Mouse (Mus musculus): ENCODE results near the gene Jmjd8. TPM values are rescaled to one million over a fixed set of nuclear protein-coding genes. Genes with fewer than 3 reads are reported as not detected.
A peak's percentile ranks its signal among the peaks of the same experiment; 100 is the strongest.
"Not testable (repeated sequence)": the region's sequence is repeated elsewhere in the genome, so short reads cannot be mapped to it uniquely, and the experiment has no call there.

The Jmjd8 gene
- total RNA-seq, 2 experiments from 2014 or later, result 89.7 to 107 TPM

DNA sequence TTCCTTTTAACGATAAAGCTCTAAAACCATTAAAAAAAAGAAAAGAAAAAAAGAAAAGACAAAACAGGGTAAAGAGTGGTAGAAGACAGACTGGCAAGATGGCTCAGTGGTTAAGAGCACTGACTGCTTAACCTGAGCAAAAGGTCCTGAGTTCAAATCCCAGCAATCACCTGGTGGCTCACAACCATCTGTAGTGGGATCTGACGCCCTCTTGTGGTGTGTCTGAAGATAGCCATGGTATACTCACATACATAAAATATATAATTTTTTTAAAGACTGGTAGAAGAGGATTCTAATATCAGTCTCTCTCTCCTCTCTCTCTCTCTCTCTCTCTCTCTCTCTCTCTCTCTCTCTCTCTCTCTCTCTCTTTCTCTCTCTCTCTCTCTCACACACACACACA is 21.2 kb upstream of the Jmjd8 start:
- not testable (repeated sequence) for DNase-seq (ENCODE audit: low spot score in 2 of 2)

DNA sequence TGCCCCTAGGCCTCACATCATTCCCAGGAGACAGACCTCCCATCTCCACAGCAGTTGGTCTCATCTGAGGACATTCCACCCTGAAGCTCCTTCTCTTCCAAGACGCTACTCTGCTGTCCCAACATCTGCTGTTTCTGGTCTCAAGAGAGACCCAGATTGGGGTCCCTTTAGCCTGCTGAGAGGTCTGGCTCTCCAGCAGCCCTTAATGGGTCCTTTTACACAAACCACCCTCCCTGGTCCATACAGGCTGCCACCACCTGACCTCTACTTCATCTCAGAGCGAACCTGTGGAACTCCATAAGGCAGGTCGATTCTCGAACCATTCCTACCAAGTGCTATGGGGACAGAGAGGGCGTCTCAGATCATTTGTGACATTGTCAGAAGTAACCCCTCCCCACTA is 20.6 kb upstream of the Jmjd8 start:
- DNase-seq (ENCODE audit: low spot score in 2 of 2), result no peak

DNA sequence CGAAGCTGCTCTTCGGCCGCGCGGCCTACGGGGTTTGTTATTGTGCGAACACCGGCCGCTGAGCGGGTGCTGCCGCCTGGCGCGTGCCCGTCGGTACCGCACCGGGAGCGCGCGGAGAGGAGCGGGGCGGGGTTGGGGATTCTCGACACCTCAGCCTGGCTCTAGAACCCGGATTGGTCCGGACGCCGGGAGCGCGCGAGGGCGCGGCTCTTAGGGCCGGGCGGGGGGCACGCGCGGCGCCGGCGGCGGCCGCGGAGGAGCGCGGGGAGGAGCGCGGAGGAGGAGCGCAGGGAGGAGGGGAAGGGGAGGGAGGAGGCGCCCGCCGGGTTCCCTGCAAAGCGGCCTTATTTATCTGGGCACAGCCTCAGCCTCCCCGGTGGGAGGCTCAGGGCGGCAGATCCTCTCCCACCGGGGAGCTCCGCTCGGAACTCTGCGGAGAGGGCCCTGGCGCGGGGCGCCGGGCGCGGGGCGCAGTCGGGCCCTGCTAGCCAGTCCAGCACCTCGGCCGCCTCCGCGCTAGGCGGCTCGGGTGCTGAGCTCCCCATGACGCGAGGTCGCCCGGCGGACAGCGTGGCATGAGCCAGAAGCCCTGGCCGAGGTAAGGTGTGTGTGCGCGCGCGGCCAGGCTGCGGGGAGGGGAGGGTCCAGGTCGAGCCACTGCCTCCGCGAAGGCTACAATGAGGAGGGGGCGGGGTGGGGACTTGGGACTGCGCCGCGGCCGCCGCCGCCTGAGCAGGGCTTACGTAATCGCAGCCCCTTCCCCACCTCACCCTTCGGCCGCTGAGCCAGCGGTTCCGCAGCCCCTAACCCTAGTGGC is 19.7 kb upstream of the Jmjd8 start, which contains the start of gene Fbxl16:
Gene Fbxl16 (plus strand): TSS at position 297 of the 817 bp plus-strand sequence.
- peak; percentile 78 to 83 for DNase-seq (ENCODE audit: low spot score in 2 of 2)

DNA sequence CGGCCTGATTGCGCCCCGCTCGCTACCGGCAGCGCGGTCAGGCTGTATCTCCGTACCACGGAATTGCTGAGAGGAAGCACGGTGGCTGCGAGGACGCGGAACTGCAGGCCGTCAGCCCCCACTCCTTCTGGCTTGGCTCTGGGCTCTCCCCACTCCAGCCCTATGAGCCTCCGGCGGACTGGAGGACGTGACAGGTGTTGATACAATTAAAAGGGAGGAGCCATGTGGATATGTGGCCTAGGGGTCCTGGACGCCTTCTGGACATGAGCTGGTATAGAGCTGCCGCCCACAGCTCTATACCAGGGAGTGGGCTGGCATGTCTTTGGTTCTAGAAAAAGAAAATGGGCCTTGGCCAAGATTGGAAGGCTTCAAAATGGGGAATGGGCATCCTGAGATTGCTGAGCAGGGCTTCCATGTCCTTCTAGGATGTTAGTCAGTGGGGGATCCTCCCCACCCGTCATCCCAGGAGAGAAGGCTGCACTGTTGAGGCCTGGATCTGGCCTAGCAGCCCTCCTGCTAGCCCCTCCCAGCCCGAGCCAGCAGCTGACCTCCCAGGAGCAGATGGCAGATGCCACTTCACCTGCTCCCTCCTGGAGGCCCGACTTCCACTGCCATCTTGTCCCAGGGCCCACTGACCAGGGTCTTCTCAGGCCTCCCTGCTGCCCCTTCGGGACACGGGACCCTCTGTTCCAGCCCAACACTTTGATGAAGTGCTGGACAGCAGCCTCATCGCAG is 18.9 kb upstream of the Jmjd8 start:
- DNase-seq (ENCODE audit: low spot score in 2 of 2), result no peak

DNA sequence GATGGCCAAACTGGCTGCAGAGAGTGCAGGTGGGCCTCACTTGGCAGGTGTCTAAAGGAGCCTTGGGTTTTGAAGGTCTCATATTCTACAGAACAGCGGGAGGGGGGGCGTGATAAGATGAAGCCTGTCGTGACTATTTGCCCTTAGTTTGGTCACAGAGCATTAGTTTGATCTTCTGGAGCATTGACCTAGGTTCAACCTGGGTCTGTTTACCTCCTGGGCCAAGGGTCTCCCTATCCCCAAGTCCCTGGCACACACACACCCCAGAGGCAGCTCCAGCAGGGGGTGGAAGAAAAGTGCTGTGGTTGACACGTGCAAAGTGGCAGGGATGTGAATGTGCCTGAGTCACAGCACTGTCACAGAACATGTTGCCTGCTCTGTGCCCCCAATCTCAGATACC is 17.8 kb upstream of the Jmjd8 start:
- no peak for DNase-seq (ENCODE audit: low spot score in 2 of 2)

DNA sequence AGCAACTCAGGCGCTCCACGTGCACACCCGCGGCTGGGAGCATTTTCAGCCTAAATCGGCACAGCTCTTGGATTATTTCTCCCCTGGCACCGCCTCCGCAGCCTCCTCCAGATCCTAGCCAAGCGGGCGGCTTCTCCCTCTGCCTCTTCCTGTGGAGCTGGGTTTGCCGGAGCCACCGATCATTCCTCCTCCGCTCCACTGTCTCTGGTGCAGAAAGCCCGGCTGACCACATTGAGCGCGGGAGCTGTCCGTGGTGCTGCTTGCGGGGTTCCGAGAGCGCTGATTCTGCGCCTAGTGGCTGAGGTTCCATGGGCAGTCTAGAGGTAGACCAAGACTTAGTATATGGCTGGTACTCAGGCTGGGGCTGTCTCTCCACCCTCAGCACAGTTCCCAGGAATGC is 15.2 kb upstream of the Jmjd8 start:
- DNase-seq (ENCODE audit: low spot score in 2 of 2), result peak; percentile 85 to 86

DNA sequence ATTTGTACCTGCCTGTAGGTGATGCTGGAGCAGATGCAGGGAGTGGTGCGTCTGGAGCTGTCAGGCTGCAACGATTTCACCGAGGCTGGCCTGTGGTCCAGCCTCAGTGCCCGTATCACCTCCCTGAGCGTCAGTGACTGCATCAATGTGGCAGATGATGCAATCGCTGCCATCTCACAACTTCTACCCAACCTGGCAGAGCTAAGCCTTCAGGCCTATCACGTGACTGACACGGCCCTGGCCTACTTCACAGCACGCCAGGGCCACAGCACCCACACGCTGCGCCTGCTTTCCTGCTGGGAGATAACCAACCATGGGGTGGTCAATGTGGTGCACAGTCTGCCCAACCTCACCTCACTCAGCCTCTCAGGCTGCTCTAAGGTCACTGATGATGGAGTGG is 11.0 kb upstream of the Jmjd8 start:
- DNase-seq (ENCODE audit: low spot score in 2 of 2), result no peak

DNA sequence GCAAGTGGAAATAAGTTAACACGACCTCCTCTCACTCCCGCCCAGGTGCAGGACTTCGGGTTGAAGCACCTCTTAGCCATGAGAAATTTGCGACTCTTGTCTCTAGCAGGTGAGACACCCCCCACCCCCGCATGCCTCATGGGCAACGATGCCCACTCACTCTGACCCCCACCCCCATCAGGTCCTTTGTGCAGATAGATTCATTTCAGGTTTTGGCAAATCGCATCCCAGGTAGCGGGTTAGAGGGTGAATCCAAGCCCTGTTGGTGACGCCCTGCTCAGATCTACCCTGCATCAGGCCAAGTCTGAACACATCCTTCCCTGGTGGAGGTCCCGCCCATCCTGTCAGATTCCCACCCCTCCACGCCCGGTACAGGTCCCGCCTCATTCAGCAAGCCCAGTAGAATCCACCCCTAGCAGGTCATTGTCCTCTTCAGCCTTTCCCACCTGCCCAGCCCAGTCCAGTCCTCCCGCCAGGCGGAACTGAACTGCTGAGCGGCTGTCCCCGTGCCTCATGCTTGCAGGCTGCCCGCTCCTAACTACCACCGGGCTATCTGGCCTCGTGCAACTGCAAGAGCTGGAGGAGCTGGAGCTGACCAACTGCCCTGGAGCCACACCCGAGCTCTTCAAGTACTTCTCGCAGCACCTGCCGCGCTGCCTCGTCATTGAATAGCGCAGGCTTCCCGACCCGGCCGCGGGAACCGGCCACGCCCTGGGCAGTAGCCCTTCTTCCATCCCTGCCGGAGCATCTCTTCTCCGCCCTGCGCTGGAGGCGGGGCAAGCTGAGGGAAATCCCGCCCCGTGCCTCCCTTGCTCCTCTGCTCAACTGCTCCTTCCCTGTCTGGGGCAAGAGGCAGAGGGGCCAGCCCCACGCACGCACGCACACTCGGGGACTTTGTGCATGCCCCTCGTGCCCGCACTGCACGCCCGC is 9.6 kb upstream of the Jmjd8 start:
- no peak for DNase-seq (ENCODE audit: low spot score in 2 of 2)

DNA sequence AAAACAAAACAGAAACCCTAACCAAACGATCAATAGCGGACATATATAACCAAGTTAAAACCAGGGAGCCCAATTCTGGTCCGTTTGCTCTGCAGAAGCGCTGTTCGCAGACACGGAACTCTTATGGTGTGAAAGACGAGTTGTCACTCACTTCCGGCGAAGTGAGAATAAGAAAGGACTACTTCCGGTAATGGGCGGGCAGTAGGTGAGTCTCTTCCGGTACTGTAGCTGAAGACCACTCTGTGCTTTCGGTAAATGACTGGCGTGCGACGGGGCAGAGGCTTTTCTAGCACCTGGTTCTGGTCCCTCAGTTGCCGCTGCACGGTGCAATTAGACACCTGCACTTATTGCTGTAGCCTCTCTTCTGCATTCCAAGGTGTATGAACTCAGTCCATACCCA is 5.2 kb upstream of the Jmjd8 start, which contains the start of gene Wdr24:
Gene Wdr24 (plus strand): TSS at position 176 of the 400 bp plus-strand sequence.
- peak in 1 of 2 experiments; percentile 66 for DNase-seq (ENCODE audit: low spot score in 2 of 2)

DNA sequence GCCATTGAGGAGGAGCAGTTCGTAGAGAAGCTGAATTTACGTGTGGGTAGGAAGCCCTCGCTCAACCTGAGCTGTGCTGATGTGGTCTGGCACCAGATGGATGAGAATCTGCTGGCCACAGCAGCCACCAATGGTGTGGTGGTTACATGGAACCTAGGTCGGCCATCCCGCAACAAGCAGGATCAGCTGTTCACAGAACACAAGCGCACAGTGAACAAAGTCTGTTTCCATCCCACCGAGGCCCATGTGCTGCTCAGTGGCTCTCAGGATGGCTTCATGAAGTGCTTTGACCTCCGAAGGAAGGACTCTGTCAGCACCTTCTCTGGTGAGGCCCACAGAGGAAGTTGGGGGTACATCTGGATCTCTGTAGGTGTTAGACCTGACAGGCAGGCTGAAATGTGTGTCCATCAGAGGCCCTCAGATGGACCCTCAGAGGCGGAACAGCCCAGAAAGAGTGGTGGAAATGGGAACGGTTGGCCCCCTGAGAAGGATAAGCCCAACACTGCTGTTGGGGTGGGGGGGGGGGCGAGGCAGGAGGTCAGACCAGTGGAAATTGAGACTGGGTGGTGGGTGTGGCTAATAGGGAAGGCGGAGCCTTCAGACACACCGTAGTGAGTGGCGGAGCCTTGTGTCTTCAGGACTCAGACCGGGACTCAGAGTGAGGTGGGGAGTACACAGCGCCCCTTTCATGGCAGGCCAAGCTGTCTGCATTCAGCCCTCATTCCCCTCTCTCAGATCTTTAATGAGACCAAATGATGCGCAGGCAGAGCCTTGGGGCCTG is 4.1 kb upstream of the Jmjd8 start:
- DNase-seq (ENCODE audit: low spot score in 2 of 2), result no peak

DNA sequence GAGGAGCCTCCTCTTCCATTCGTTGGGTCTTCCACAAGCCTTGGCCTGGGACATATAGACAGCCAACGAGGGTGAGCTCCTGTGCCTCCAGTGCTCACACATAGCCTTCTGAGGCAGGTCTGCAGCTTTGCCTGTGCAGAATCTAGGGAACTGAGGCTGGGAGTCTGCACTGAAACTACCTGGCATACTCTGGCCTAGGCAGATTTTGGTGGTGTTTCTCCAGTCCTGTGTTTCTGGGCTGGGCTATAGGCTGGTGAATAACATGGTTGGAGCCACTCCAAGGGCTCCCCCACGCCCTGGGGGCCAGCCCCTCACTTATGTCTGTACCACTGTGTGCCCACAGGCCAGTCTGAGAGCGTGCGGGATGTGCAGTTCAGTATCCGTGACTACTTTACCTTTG is 3.4 kb upstream of the Jmjd8 start:
- DNase-seq (ENCODE audit: low spot score in 2 of 2), result no peak

DNA sequence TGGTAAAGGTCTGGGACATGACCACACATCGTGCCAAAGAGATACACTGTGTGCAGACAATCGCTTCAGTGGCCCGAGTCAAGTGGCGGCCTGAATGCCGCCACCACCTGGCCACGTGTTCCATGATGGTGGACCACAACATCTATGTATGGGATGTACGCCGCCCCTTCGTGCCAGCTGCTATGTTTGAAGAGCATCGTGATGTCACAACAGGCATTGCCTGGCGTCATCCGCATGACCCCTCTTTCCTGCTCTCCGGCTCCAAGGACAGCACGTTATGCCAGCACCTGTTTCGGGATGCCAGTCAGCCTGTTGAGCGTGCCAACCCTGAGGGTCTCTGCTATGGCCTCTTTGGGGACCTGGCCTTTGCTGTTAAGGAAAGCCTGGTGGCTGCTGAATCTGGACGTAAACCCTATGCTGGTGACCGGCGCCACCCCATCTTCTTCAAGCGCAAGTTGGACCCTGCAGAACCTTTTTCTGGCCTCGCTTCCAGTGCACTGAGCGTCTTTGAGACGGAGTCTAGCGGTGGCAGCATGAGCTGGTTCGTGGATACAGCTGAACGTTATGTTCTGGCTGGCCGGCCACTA is 2.6 kb upstream of the Jmjd8 start:
- DNase-seq (ENCODE audit: low spot score in 2 of 2), result no peak

DNA sequence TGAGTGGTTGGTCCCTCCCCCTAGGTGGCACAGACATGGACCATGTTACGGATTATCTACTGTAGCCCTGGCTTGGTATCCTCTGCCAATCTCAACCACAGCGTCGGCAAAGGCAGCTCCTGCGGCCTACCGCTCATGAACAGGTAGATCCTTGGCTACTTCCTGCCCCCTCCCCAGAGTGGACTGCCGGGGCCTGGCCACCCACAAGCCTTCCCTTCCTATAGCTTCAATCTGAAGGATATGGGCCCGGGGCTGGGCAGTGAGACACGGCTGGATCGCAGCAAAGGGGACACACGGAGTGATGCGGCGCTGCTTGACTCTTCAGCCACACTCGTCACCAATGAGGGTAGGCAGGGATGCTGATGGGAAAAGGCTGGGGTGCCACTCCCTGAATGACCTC is 1.7 kb upstream of the Jmjd8 start:
- DNase-seq (ENCODE audit: low spot score in 2 of 2), result no peak

DNA sequence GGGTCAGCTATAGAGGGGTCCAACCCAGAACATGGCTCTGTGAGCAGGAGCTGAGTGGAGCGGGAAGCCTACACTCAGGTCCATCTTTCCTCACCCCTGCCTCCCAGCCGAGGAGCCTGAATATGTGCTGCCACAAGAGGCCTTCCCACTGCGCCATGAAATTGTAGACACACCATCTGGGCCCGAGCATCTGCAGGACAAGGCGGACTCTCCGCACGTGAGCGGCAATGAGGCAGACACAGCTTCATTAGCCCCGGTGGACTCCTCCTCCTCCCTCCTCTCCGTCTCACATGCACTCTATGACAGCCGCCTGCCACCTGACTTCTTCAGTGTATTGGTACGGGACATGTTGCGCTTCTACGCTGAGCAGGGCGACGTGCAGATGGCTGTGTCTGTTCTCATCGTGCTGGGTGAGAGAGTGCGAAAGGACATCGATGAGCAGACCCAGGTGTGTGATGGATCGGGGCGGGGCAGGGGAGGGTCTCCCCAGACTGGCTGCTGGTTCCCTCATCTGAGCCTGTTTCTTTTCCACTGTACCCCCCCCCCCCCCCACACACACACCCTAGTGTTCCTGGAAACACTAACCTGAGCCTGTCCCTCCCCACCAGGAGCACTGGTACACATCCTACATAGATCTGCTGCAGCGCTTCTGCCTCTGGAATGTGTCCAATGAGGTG is 983 bp upstream of the Jmjd8 start:
- DNase-seq (ENCODE audit: low spot score in 2 of 2), result no peak

DNA sequence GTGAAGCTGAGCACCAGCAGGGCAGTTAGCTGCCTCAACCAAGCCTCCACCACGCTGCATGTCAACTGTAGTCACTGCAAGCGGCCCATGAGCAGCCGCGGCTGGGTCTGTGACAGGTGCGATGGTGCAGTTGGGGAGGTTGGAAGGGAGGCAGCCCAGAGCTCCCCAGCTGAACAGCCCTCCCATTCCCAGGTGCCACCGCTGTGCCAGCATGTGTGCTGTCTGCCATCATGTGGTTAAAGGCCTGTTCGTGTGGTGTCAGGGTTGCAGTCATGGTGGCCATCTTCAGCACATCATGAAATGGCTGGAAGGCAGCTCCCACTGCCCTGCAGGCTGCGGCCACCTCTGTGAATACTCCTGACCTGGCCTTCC is 458 bp upstream of the Jmjd8 start:
- DNase-seq (ENCODE audit: low spot score in 2 of 2), result no peak

DNA sequence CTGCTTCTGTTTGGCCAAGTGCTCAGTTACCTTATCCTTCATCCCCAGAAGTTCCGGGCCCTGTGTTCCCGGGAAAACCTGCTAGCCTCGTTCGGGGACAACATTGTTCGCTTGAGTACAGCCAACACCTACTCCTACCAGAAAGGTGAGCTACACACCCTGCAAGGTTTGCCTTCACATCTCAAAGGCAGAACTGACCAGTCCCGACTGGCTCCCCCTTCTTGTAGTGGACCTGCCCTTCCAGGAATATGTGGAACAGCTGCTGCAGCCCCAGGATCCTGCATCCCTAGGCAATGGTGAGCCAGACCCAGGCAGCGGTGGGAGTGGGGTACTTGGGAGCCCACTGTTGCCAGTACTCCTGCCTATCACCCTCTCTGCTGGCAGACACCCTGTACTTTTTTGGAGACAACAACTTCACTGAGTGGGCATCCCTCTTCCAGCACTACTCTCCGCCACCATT is 921 bp downstream of the Jmjd8 start:
- DNase-seq (ENCODE audit: low spot score in 2 of 2), result no peak

DNA sequence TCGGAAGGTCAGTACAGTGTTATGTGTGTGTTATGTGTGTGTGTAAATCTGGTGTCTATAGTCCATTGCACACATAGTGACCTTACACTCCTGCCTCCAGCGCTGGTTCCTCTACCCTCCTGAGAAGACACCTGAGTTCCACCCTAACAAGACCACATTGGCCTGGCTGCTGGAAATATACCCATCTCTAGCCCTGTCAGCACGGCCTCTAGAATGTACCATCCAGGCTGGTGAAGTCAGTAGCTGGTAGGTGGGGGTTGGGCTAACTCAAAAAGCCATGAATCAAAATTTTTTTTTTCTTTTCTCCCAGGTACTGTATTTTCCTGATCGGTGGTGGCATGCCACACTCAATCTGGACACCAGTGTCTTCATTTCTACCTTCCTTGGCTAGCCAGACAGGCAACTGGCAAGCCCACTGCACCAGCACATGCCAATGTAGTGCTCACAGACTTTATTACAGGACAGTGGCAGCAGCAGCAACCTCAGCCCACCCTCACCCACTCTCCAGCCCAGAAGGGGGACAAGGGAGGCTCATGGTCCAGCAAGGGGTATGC is 1.6 kb downstream of the Jmjd8 start:
- DNase-seq (ENCODE audit: low spot score in 2 of 2), result no peak

DNA sequence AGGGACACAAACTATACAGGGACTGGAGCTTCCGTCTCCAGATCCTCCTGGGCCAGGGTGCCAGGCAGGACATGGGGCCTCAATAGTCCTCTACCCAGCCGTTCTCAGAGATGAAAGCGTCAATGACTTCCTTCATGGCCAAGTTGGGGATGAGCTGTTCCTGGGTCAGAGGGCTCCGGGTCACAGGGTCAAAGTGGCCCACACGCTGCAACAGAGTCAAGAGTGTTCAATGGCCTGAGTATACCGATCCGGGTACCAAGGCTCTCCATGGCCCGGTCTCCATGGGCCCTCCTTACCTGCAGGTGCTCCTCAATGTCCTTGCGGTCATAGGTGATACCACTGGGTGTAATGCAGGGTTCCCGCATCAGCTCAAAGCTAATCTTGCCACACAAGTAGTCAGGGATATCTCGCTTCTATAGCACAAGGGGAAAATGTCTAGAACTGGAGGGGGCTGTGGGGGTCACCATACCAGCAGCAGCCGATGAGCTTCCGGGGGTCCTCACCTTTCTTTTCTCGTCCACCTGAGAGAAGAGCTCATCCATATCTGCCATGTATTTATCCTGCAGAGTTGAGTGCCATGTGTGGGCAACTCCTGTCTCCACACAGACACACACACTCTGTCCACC is 2.3 kb downstream of the Jmjd8 start:
- DNase-seq (ENCODE audit: low spot score in 2 of 2), result no peak
